Comparison of ENCODE assay signal across 25 mouse cellular contexts in genomic region chr3:53680816-53681215, GRCm38 (mm10).
"Had no signal": no experiment of that assay in that cellular context is flagged by ENCODE, and none has a peak within 500 bp of the region (broad histone marks: within the 10 kb centered on the region; RNA-seq: fewer than 3 reads in every experiment).

No protein-coding gene starts in this region.

- H3K9ac ChIP-seq: heart, embryonic 13.5 days; heart, embryonic 15.5 days; hindbrain, embryonic 13.5 days; hindbrain, embryonic 15.5 days; kidney, embryonic 15.5 days; limb, embryonic 12.5 days had no signal

- ATAC-seq: hindbrain, postnatal 0 days; intestine, embryonic 16.5 days had no signal

- H3K27ac ChIP-seq: heart, adult 2 months; heart, embryonic 13.5 days; heart, embryonic 15.5 days; hindbrain, embryonic 13.5 days; hindbrain, embryonic 15.5 days; hindbrain, postnatal 0 days; kidney, embryonic 15.5 days; limb, embryonic 10.5 days; limb, embryonic 12.5 days had no signal

- H3K4me2 ChIP-seq: heart, embryonic 11.5 days; heart, embryonic 13.5 days; heart, embryonic 15.5 days; hindbrain, embryonic 13.5 days; hindbrain, embryonic 15.5 days; kidney, embryonic 15.5 days; limb, embryonic 12.5 days; liver, embryonic 11.5 days had no signal

- H3K36me3 ChIP-seq: heart, embryonic 13.5 days; heart, embryonic 15.5 days; hindbrain, embryonic 13.5 days; hindbrain, embryonic 15.5 days; kidney, embryonic 15.5 days; limb, embryonic 10.5 days; limb, embryonic 12.5 days had no signal

- H3K4me1 ChIP-seq: heart, embryonic 15.5 days; hindbrain, embryonic 13.5 days; hindbrain, embryonic 15.5 days; limb, embryonic 10.5 days; limb, embryonic 12.5 days had no signal

- H3K9me3 ChIP-seq: heart, embryonic 13.5 days; heart, embryonic 15.5 days; hindbrain, embryonic 13.5 days; hindbrain, embryonic 15.5 days; kidney, embryonic 15.5 days; limb, embryonic 10.5 days; limb, embryonic 12.5 days had no signal

- DNase-seq: gastrocnemius, postnatal 14 days; gastrocnemius, postnatal 36 days; heart, adult 11 months; heart, adult 2 months; heart, postnatal 14 days; heart, postnatal 36 days; kidney, adult 11 months; kidney, adult 2 months; kidney, adult 9 months; kidney, postnatal 10 days; kidney, postnatal 25 days; layer of hippocampus, adult 9-11 months; layer of hippocampus, postnatal 36 days; liver had no signal

- H3K4me3 ChIP-seq: heart, adult 2 months; heart, embryonic 13.5 days; heart, embryonic 15.5 days; hindbrain, embryonic 13.5 days; hindbrain, embryonic 15.5 days; kidney, embryonic 15.5 days; limb, embryonic 10.5 days; limb, embryonic 12.5 days had no signal

- H3K27me3 ChIP-seq: heart, embryonic 13.5 days; heart, embryonic 15.5 days; hindbrain, embryonic 13.5 days; hindbrain, embryonic 15.5 days; kidney, embryonic 15.5 days; limb, embryonic 12.5 days had no signal
